Mouse (Mus musculus) MEL (cell line): ENCODE data around the gene Slc39a11. TPM values are rescaled to one million over a fixed set of nuclear protein-coding genes. Genes with fewer than 3 reads are reported as not detected.

Experiments
- DNase-seq: peaks from one replicate; pipeline ENCODE4 v3.0.0; 2011; ENCODE audit warnings: low read depth, low spot score
- H3K27ac ChIP-seq: 2 replicates; pipeline ENCODE4 v1.5.1; 2012; ENCODE audit warnings: low read depth, mild to moderate bottlenecking, control low read depth, low read length, moderate library complexity; ENCODE audit not compliant: control insufficient read depth
- H3K27me3 ChIP-seq, 2 experiments: fragments of 150-350 bp in 1 of 2; sonication (generic) in 1 of 2; 2 replicates each; pipeline ENCODE4 v1.6.1; 2012; ENCODE audit warnings: low read length in 2 of 2, mild to moderate bottlenecking in 2 of 2, improper control_type of control experiment in 1 of 2, moderate library complexity in 1 of 2; ENCODE audit not compliant: insufficient read depth in 2 of 2, control insufficient read depth in 1 of 2
- H3K36me3 ChIP-seq, 2 experiments: 2 replicates each; pipeline ENCODE4 v1.6.1; 2012 to 2014; ENCODE audit warnings: low read length in 2 of 2, improper control_type of control experiment in 1 of 2, inconsistent platforms in 1 of 2, mild to moderate bottlenecking in 1 of 2; ENCODE audit not compliant: insufficient read depth in 2 of 2, control insufficient read depth in 1 of 2
- H3K4me1 ChIP-seq, 2 experiments: fragments of 150-350 bp in 1 of 2; sonication (generic) in 1 of 2; 2 replicates each; pipeline ENCODE4 v1.6.1; 2012; ENCODE audit warnings: low read length in 2 of 2, improper control_type of control experiment in 1 of 2, mild to moderate bottlenecking in 1 of 2; ENCODE audit not compliant: insufficient read depth in 2 of 2, control insufficient read depth in 1 of 2
- H3K4me3 ChIP-seq, 2 experiments: fragments of 150-350 bp in 1 of 2; sonication (generic) in 1 of 2; 2 replicates each; pipeline ENCODE4 v1.5.1; 2012; ENCODE audit warnings: low read depth in 2 of 2, low read length in 2 of 2, mild to moderate bottlenecking in 2 of 2, moderate library complexity in 2 of 2, control low read depth in 1 of 2, improper control_type of control experiment in 1 of 2; ENCODE audit not compliant: control insufficient read depth in 1 of 2, insufficient read depth in 1 of 2
- H3K79me2 ChIP-seq: 2 replicates; pipeline ENCODE4 v1.6.1; 2012; ENCODE audit warnings: mild to moderate bottlenecking, low read length, moderate library complexity; ENCODE audit not compliant: control insufficient read depth, poor library complexity, insufficient read depth
- H3K9ac ChIP-seq: 2 replicates; pipeline ENCODE4 v1.6.1; 2012; ENCODE audit warnings: low read depth, mild to moderate bottlenecking, control low read depth, low read length, moderate library complexity; ENCODE audit not compliant: control insufficient read depth, poor library complexity, severe bottlenecking
- H3K9me3 ChIP-seq: fragments of 150-350 bp; sonication (generic); replicated peaks from 2 replicates; pipeline ENCODE4 v1.6.1; 2012; ENCODE audit warnings: mild to moderate bottlenecking, low read length, improper control_type of control experiment, moderate library complexity; ENCODE audit not compliant: insufficient read depth
- BHLHE40 ChIP-seq: IDR thresholded peaks from 2 replicates; pipeline ENCODE4 v1.6.1; 2012; ENCODE audit warnings: low read depth, mild to moderate bottlenecking, inconsistent platforms, low read length, improper control_type of control experiment, borderline replicate concordance
- CHD1 ChIP-seq: IDR thresholded peaks from 2 replicates; pipeline ENCODE4 v1.6.1; 2012; ENCODE audit warnings: low read depth, mild to moderate bottlenecking, inconsistent platforms, low read length, improper control_type of control experiment
- EP300 ChIP-seq, 2 experiments: IDR thresholded peaks; 2 replicates each; pipeline ENCODE4 v1.6.1; 2011; ENCODE audit warnings: improper control_type of control experiment in 2 of 2, low read length in 2 of 2, low read depth in 1 of 2, mild to moderate bottlenecking in 1 of 2
- ETS1 ChIP-seq: IDR thresholded peaks from 2 replicates; pipeline ENCODE4 v1.6.1; 2012; ENCODE audit warnings: low read depth, mild to moderate bottlenecking, inconsistent platforms, low read length, improper control_type of control experiment, moderate library complexity
- HCFC1 ChIP-seq: IDR thresholded peaks from 2 replicates; pipeline ENCODE4 v1.6.1; 2012; ENCODE audit warnings: low read depth, mild to moderate bottlenecking, inconsistent platforms, low read length, improper control_type of control experiment, moderate library complexity
- KAT2A ChIP-seq: conservative IDR thresholded peaks from 2 replicates; pipeline ENCODE4 v1.6.1; 2012; ENCODE audit warnings: low read depth, low read length, improper control_type of control experiment, inconsistent platforms
- MAX ChIP-seq: IDR thresholded peaks from 2 replicates; pipeline ENCODE4 v1.6.1; 2011; ENCODE audit warnings: low read length, improper control_type of control experiment
- MAZ ChIP-seq: IDR thresholded peaks from 2 replicates; pipeline ENCODE4 v1.6.1; 2012; ENCODE audit warnings: low read depth, mild to moderate bottlenecking, inconsistent platforms, low read length, improper control_type of control experiment
- MEF2A ChIP-seq: IDR thresholded peaks from 2 replicates; pipeline ENCODE4 v1.6.1; 2014; ENCODE audit warnings: low read depth, mild to moderate bottlenecking, inconsistent platforms, low read length, improper control_type of control experiment; ENCODE audit not compliant: poor library complexity, insufficient replicate concordance, severe bottlenecking; ENCODE audit errors: extremely low read depth
- MYB ChIP-seq: IDR thresholded peaks from 2 replicates; pipeline ENCODE4 v1.6.1; 2011; ENCODE audit warnings: mild to moderate bottlenecking, low read depth, low read length, improper control_type of control experiment
- NRF1 ChIP-seq: IDR thresholded peaks from 2 replicates; pipeline ENCODE4 v1.6.1; 2014; ENCODE audit warnings: low read depth, mild to moderate bottlenecking, inconsistent platforms, low read length, improper control_type of control experiment, moderate library complexity; ENCODE audit not compliant: poor library complexity, insufficient read depth, severe bottlenecking
- TAL1 ChIP-seq: IDR thresholded peaks from 2 replicates; pipeline ENCODE4 v1.6.1; 2012; ENCODE audit warnings: mild to moderate bottlenecking, inconsistent platforms, low read length, moderate library complexity, mixed read lengths
- TBP ChIP-seq: IDR thresholded peaks from 2 replicates; pipeline ENCODE4 v1.8.0; 2011; ENCODE audit warnings: low read depth, low read length, improper control_type of control experiment
- TCF12 ChIP-seq: IDR thresholded peaks from 2 replicates; pipeline ENCODE4 v1.6.1; 2014; ENCODE audit warnings: low read depth, mild to moderate bottlenecking, inconsistent platforms, low read length, improper control_type of control experiment, moderate library complexity
- UBTF ChIP-seq: IDR thresholded peaks from 2 replicates; pipeline ENCODE4 v1.6.1; 2012; ENCODE audit warnings: low read depth, mild to moderate bottlenecking, inconsistent platforms, low read length, improper control_type of control experiment, moderate library complexity, borderline replicate concordance; ENCODE audit not compliant: insufficient read depth
- ZC3H11A ChIP-seq: IDR thresholded peaks from 2 replicates; pipeline ENCODE4 v1.6.1; 2012; ENCODE audit warnings: low read depth, mild to moderate bottlenecking, inconsistent platforms, low read length, improper control_type of control experiment
- ZKSCAN1 ChIP-seq: IDR thresholded peaks from 2 replicates; pipeline ENCODE4 v1.6.1; 2012; ENCODE audit warnings: low read depth, mild to moderate bottlenecking, inconsistent platforms, low read length, improper control_type of control experiment, moderate library complexity
- ZMIZ1 ChIP-seq: IDR thresholded peaks from 2 replicates; pipeline ENCODE4 v1.6.1; 2012; ENCODE audit warnings: low read depth, mild to moderate bottlenecking, inconsistent platforms, low read length, improper control_type of control experiment, moderate library complexity
- polyA plus RNA-seq, 2 experiments: library from polyadenylated mRNA; stranded (reverse) in 1 of 2; unstranded in 1 of 2; fragments of >175 nt in 1 of 2; fragments of >200 nt in 1 of 2; gene quantifications; 2 replicates each; pipeline versions ENCODE4 v1.2.1 to v1.2.4; 2012; ENCODE audit warnings: low replicate concordance in 2 of 2, low read depth in 1 of 2; ENCODE audit not compliant: insufficient read length in 2 of 2, insufficient read depth in 1 of 2, missing spikeins in 1 of 2
- total RNA-seq: library from RNA; depleted of rRNA; stranded (reverse); fragments of 300-350 nt; gene quantifications from 2 replicates; pipeline ENCODE4 v1.2.3, GENCODE M21; 2012

The Slc39a11 gene
- total and polyA plus RNA-seq, 3 experiments, result 34.2 to 45.6 TPM; not detected in 1

GRCm38 (mm10) chr11:113533931-113534330, 115.9 kb downstream of the Slc39a11 start:
- no peak for DNase-seq
- TF ChIP-seq MAZ, result no peak
- no peak for TF ChIP-seq TBP
- TF ChIP-seq MYB, result no peak
- TF ChIP-seq CHD1, result no peak
- TF ChIP-seq, all 39 proteins: peak for 0
- no peaks in the 10 kb centered on the region for H3K79me2 ChIP-seq
- H3K4me3 ChIP-seq, result no peak overlapping the region
- no peak overlapping the region for H3K9ac ChIP-seq
- H3K9me3 ChIP-seq, result no peaks in the 10 kb centered on the region
- no peak overlapping the region for H3K27ac ChIP-seq
- H3K27me3 ChIP-seq, result no peaks in the 10 kb centered on the region
- H3K4me1 ChIP-seq, result peaks cover 0 to 4% of the 10 kb centered on the region in 2 experiments; a peak in 1 of 4 replicates
- no peaks in the 10 kb centered on the region; a peak in 1 of 4 replicates for H3K36me3 ChIP-seq

- no peaks in the 10 kb centered on the region for H3K79me2 ChIP-seq
- H3K9me3 ChIP-seq, result no peaks in the 10 kb centered on the region
- TF ChIP-seq UBTF (no peak), NRF1 (no peak), BHLHE40 (no peak), ZKSCAN1 (no peak), TBP (no peak), MEF2A (no peak), ZMIZ1 (no peak), TAL1 (no peak), EP300 (IDR thresholded peaks at IDR 0.05; ENCODE audit: low read depth in 1 of 2, low read length in 2 of 2) (no peak), TCF12 (no peak), MYB (no peak), MAZ (no peak), ZC3H11A (no peak), HCFC1 (no peak), ETS1 (no peak), KAT2A (no peak), MAX (no peak)
- H3K4me1 ChIP-seq, result no peaks in the 10 kb centered on the region
- no peak overlapping the region for H3K27ac ChIP-seq
- DNase-seq, result no peak
- no peak overlapping the region for H3K4me3 ChIP-seq
- H3K36me3 ChIP-seq, result no peaks in the 10 kb centered on the region; a peak in 1 of 4 replicates
- H3K27me3 ChIP-seq, result no peaks in the 10 kb centered on the region
- no peak overlapping the region for H3K9ac ChIP-seq
These were observed 121.5 kb downstream of the Slc39a11 start for GRCm38 (mm10) chr11:113528391-113528790.
